Mouse (Mus musculus): ENCODE data around the gene Ipmk.

GRCm38 (mm10) chr10:71337733-71338132 lies 9.8 kb upstream of the Ipmk start:
- no peak for TF ChIP-seq CTCF (IDR thresholded peaks at IDR 0.05)
- TF ChIP-seq EP300 (IDR thresholded peaks at IDR 0.05): no peak
